Mouse (Mus musculus) limb, embryonic 10.5 days (tissue): ENCODE results near the gene Gpr146. TPM values are rescaled to one million over a fixed set of nuclear protein-coding genes. Genes with fewer than 3 reads are reported as not detected.
"Not testable (repeated sequence)": the region's sequence is repeated elsewhere in the genome, so short reads cannot be mapped to it uniquely, and the experiment has no call there.

Source experiments
- DNase-seq: peaks from one replicate; pipeline ENCODE4 v3.0.0-alpha.2; 2017; ENCODE audit warnings: low spot score
- H3K27ac ChIP-seq: fragments of 300-500 bp; sonication (generic); 2 replicates; pipeline ENCODE4 v1.5.1; 2016; ENCODE audit warnings: mild to moderate bottlenecking
- H3K27me3 ChIP-seq: fragments of 300-500 bp; sonication (generic); 2 replicates; pipeline ENCODE4 v1.6.1; 2016; ENCODE audit warnings: low read depth, mild to moderate bottlenecking; ENCODE audit not compliant: poor library complexity, severe bottlenecking
- H3K36me3 ChIP-seq: fragments of 300-500 bp; sonication (generic); 2 replicates; pipeline ENCODE4 v1.6.1; 2016; ENCODE audit warnings: mild to moderate bottlenecking, moderate library complexity
- H3K4me1 ChIP-seq: fragments of 300-500 bp; sonication (generic); 2 replicates; pipeline ENCODE4 v1.6.1; 2016
- H3K4me3 ChIP-seq: fragments of 300-500 bp; sonication (generic); 2 replicates; pipeline ENCODE4 v1.5.1; 2016; ENCODE audit warnings: mild to moderate bottlenecking, moderate library complexity
- H3K9me3 ChIP-seq: fragments of 300-500 bp; sonication (generic); replicated peaks from 2 replicates; pipeline ENCODE4 v1.6.1; 2016; ENCODE audit warnings: mild to moderate bottlenecking
- WGBS: fragments of 180-500 bp; shearing (Covaris S2); methylation state at CpG from one replicate; pipeline ENCODE4 v1.1.7; 2016; 5-methylcytosine and 5-hydroxymethylcytosine counted together
- polyA plus RNA-seq: library from polyadenylated mRNA; unstranded; fragments of >200 nt; fragmentation: Nextera tagmentation; extraction: Ambion mirVana; gene quantifications from 2 replicates; pipeline ENCODE4 v1.2.1, GENCODE M21; 2016

The Gpr146 gene
- 2.2 and 2.3 TPM in 2 replicates for polyA plus RNA-seq

DNA sequence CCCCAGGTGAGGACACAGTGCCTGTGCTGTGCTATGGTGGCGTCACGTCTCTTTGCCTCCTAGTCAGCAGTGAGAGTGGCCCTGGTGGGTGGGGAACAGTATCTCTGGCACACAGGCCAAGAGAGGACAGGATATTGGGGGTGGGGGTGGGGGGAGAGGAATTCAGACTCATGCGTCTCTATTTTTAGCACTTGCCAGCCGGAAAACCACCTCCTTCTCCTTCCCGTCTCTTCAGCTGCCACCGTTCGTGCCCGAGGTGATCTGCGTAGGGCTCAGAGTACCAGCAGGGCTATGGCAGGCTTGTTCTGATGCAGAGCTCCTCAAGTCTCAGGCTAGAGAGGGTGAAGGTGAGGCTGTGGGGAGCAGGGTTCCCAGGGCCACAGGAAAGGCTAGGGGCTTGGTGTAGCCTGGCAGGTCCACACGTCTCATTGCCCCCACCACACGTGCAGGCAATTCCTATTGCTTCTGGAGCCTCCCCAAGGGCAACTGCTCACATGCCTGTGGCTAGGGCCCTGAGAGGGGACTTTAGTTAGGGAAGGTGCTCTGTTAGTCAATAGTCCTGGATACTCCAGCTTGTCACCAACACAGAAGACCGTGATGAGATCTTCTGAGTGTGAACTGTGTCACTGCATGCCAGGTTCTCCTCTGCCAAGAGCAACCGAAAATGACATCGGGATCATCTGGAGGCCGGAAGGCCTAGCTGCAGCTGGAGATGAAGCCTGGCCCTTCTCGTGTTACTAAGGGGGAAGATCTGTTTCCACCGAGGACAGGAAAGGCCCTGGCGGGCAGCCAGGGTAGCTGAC is at the start of gene Gpr146:
Gene Gpr146 (plus strand): TSS at position 230 of the 803 bp plus-strand sequence.
- Histone ChIP-seq H3K4me1 (peaks cover 49% of the 10 kb centered on the region), H3K27me3 (0 out of 2 replicates have a peak, but pooled peaks cover 5% of the 10 kb centered on the region)

GRCm38 (mm10) chr5:139330766-139331165 is 46.7 kb upstream of the Gpr146 start:
- no peak for DNase-seq
- H3K27ac ChIP-seq: no peak overlapping the region
- 77% methylated on average over 7 of the region's 7 CpGs for WGBS
- no peaks in the 10 kb centered on the region for H3K4me1 ChIP-seq
- H3K27me3 ChIP-seq: peaks cover 32% of the 10 kb centered on the region
- H3K36me3 ChIP-seq: peaks cover 13% of the 10 kb centered on the region
- H3K9me3 ChIP-seq: no peaks in the 10 kb centered on the region
- no peak overlapping the region for H3K4me3 ChIP-seq

More for the DNA sequence above, at the start of gene Gpr146:
- Histone ChIP-seq H3K9me3 (no peaks in the 10 kb centered on the region), H3K27ac (peak within 1 kb of the TSS; percentile 81), H3K36me3 (no peaks in the 10 kb centered on the region), H3K4me3 (no peak within 1 kb of the TSS)
- WGBS: 80% methylated on average over 18 of the region's 18 CpGs
- no peak for DNase-seq

DNA sequence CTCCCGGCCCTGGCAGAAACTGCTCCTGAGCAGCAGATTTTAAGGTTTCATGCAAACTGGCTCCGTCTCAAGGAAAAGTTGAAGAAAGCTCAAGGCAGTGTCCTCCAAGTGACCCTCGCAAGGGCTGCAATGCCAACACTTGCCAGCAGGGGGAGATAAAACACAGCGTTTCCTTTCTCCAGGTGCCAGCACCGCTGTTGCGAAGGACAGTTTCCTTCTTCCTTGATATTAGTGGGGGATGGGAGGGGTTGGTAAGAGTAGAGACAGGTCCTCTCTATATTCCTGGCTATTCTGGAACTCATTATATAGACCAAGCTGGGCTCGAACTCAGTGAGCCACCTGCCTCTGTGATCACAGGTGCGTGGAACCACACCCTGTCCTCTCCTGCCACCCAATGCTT is 45.8 kb upstream of the Gpr146 start:
- H3K9me3 ChIP-seq: no peaks in the 10 kb centered on the region
- 23% methylated on average over 8 of the region's 8 CpGs for WGBS
- no peak overlapping the region for H3K27ac ChIP-seq
- H3K27me3 ChIP-seq: peaks cover 22% of the 10 kb centered on the region
- no peaks in the 10 kb centered on the region for H3K4me1 ChIP-seq
- H3K4me3 ChIP-seq: no peak overlapping the region
- peaks cover 23% of the 10 kb centered on the region for H3K36me3 ChIP-seq
- DNase-seq: peak; percentile 88

- Histone ChIP-seq H3K4me3 (no peak overlapping the region), H3K4me1 (no peaks in the 10 kb centered on the region), H3K9me3 (no peaks in the 10 kb centered on the region), H3K36me3 (peaks cover 31% of the 10 kb centered on the region), H3K27me3 (peaks cover 13% of the 10 kb centered on the region; the same call in 1 of the 2 replicates), H3K27ac (no peak overlapping the region)
- no peak for DNase-seq
- 83% methylated on average over 8 of the region's 8 CpGs for WGBS
These were observed 44.8 kb upstream of the Gpr146 start for GRCm38 (mm10) chr5:139332590-139333272.

GRCm38 (mm10) chr5:139333301-139334013 is 44.0 kb upstream of the Gpr146 start:
- no peaks in the 10 kb centered on the region for H3K9me3 ChIP-seq
- peaks cover 39% of the 10 kb centered on the region for H3K36me3 ChIP-seq
- peaks cover 11% of the 10 kb centered on the region; the same call in 1 of the 2 replicates for H3K27me3 ChIP-seq
- 87% methylated on average over 16 of the region's 16 CpGs for WGBS
- no peak for DNase-seq
- H3K27ac ChIP-seq: no peak overlapping the region
- H3K4me3 ChIP-seq: no peak overlapping the region
- H3K4me1 ChIP-seq: no peaks in the 10 kb centered on the region

- not testable (repeated sequence) for H3K4me3 ChIP-seq, H3K9me3 ChIP-seq, H3K27me3 ChIP-seq, H3K27ac ChIP-seq, H3K4me1 ChIP-seq, DNase-seq
- H3K36me3 ChIP-seq: peaks cover 48% of the 10 kb centered on the region
- 82% methylated on average over 10 of the region's 10 CpGs for WGBS
These were observed 43.1 kb upstream of the Gpr146 start for GRCm38 (mm10) chr5:139334394-139334793.

DNA sequence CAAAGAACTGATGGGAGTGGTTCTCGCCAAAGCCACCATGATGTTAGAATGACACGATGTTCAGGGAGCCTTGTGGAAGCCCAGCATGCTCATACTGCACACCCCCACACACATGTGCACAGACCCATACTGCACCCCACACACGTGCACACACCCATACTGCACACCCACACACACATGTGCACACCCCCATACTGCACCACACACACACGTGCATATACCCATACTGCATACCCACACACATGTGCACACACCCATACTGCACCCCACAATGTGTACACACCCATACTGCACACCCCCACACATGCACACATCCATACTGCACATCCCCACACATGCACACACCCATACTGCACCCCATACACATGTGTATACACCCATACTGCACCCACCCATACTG is 41.9 kb upstream of the Gpr146 start:
- no peak for DNase-seq
- H3K4me1 ChIP-seq: no peaks in the 10 kb centered on the region
- 91% methylated on average over 4 of the region's 4 CpGs for WGBS
- H3K9me3 ChIP-seq: no peaks in the 10 kb centered on the region
- no peak overlapping the region for H3K4me3 ChIP-seq
- no peak overlapping the region for H3K27ac ChIP-seq
- peaks cover 60% of the 10 kb centered on the region for H3K36me3 ChIP-seq
- no peaks in the 10 kb centered on the region for H3K27me3 ChIP-seq

DNA sequence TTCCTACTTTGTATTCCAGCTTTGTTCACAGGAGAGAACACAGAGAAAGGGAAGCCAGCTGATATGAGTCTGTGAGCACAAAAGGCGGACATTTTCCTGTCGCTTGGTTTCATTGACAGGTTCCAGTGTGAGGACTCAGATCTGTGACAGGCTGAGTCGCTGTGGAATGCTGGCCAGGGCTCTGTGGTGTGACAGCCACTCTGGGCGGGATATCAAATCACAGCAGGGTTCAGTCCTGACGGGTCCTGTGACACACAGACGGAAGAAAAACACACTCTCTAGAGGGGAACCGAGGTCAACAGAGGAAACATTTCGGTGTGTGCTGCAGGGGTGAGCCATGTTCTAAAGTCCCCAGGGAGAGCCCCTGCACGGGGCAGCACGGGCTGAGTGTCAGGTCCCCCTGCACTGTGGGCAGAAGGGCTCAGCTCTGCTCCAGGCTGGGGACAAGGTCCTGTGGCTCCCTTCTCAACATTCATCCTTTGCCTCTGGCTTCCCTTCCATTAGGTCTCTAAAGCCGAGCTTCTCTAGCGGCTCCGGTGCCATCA is 39.6 kb upstream of the Gpr146 start:
- Histone ChIP-seq H3K4me3 (no peak overlapping the region), H3K27ac (no peak overlapping the region), H3K36me3 (peaks cover 81% of the 10 kb centered on the region), H3K27me3 (no peaks in the 10 kb centered on the region), H3K9me3 (no peaks in the 10 kb centered on the region), H3K4me1 (no peaks in the 10 kb centered on the region)
- 87% methylated on average over 13 of the region's 13 CpGs for WGBS
- no peak for DNase-seq

GRCm38 (mm10) chr5:139338403-139338802 is 39.1 kb upstream of the Gpr146 start:
- Histone ChIP-seq H3K27ac (no peak overlapping the region), H3K4me1 (peaks cover under 1% of the 10 kb centered on the region; the same call in 1 of the 2 replicates), H3K4me3 (no peak overlapping the region), H3K36me3 (peaks cover 82% of the 10 kb centered on the region), H3K9me3 (no peaks in the 10 kb centered on the region), H3K27me3 (no peaks in the 10 kb centered on the region)
- DNase-seq: no peak
- 89% methylated on average over 3 of the region's 3 CpGs for WGBS

- H3K36me3 ChIP-seq: peaks cover 82% of the 10 kb centered on the region
- no peak for DNase-seq
- H3K27me3 ChIP-seq: no peaks in the 10 kb centered on the region
- peaks cover 5% of the 10 kb centered on the region for H3K4me1 ChIP-seq
- WGBS: 87% methylated on average over 11 of the region's 11 CpGs
- no peak overlapping the region for H3K4me3 ChIP-seq
- no peak overlapping the region for H3K27ac ChIP-seq
- no peaks in the 10 kb centered on the region for H3K9me3 ChIP-seq
These were observed 38.6 kb upstream of the Gpr146 start for GRCm38 (mm10) chr5:139338891-139339290.

GRCm38 (mm10) chr5:139344021-139344686 is 33.3 kb upstream of the Gpr146 start:
- no peaks in the 10 kb centered on the region for H3K27me3 ChIP-seq
- 6% methylated on average over 12 of the region's 12 CpGs for WGBS
- peak overlapping the region; percentile 89 for H3K27ac ChIP-seq
- H3K9me3 ChIP-seq: no peaks in the 10 kb centered on the region
- peak overlapping the region; percentile 87 for H3K4me3 ChIP-seq
- peaks cover 37% of the 10 kb centered on the region for H3K36me3 ChIP-seq
- peak; percentile 86 for DNase-seq
- peaks cover 16% of the 10 kb centered on the region for H3K4me1 ChIP-seq

GRCm38 (mm10) chr5:139344687-139345363 is 32.7 kb upstream of the Gpr146 start:
- Histone ChIP-seq H3K36me3 (peaks cover 30% of the 10 kb centered on the region), H3K4me1 (peaks cover 16% of the 10 kb centered on the region), H3K27ac (peak overlapping the region; percentile 89), H3K4me3 (peak overlapping the region; percentile 87), H3K9me3 (no peaks in the 10 kb centered on the region), H3K27me3 (no peaks in the 10 kb centered on the region)
- under 1% methylated on average over 33 of the region's 33 CpGs for WGBS
- peak; percentile 94 for DNase-seq
